Mouse (Mus musculus): ENCODE results near the gene Zdhhc17.

The Zdhhc17 gene

DNA sequence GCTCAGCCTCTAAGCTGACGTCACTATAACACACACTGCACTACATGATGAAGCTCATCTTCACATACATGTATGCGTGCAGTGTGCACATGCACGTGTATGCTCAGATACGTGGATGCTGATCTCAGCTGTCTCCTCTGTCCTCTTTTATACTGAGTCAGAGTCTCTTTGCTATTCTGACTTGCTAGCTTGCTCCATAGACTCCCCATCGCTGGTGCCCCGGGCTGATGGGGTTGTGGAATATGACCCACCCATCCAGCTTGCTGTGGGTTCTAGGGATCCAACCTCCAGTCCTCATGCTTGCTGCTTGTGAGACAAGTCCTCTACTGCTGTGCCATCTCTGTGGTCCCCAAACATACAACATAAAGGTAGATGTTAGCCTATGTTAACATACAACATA, 51.1 kb downstream of the Zdhhc17 start:
- DNase-seq (ENCODE audit: low spot score): no peak

DNA sequence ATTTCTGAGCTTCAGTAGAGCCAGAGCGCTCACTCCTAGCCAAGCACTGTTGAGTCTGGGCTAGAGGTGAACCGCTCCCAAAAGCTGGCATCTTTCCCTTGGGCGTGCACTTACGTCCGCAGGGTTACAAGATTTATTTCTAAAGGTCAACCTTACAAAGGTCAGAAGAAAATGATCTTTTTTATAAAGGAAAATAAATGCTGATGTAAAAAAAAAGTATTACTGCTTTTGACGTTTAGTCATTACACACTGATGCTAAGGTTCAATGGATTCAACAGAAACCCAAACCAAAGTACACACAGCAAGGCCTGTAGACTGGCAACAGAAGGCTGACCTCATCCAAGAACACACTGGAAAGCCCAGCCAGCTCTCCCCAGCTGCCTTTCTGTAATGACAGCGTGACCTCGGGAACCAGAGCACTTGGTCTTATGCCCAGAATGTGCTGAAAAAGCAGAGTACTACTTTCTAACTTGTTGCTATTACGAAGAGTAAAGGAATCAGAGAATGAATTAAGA, 56.9 kb downstream of the Zdhhc17 start:
- peak; percentile 89 for DNase-seq (ENCODE audit: low spot score)

DNA sequence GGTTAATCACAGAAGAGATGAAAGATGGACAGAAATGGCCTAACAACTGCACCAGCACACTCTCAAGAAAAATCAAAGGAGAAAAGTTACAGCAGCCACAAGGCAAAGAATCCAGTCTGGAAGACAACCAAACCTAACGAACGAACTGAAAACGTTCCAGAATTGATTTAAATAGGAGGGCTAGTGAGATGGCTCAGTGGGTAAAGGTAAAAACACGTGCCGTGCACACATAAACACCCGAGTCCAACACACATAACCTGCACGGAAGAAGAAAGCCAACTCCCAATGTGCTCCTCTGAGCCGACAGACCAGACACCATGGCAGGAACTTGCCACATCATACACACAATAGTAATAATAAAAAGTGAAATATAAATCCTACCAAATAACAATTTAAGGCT, 57.7 kb downstream of the Zdhhc17 start:
- DNase-seq (ENCODE audit: low spot score): no peak

DNA sequence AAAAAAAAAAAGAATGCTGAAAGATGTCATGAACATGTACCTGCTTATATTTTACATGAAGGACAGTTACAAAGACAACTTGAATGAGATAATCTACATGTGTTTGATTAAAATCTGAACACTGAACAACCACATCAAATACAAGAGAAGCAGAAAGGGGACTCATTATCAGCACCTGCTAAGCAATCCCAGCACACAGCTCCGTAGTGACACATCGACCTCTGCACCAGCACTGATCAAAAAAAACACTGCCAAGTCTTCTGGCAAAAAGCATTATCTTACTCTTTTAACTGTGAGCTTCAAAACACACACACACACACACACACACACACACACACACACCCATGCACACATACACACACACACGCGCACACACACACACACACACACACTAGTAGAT, 58.2 kb downstream of the Zdhhc17 start:
- no peak for DNase-seq (ENCODE audit: low spot score)

DNA sequence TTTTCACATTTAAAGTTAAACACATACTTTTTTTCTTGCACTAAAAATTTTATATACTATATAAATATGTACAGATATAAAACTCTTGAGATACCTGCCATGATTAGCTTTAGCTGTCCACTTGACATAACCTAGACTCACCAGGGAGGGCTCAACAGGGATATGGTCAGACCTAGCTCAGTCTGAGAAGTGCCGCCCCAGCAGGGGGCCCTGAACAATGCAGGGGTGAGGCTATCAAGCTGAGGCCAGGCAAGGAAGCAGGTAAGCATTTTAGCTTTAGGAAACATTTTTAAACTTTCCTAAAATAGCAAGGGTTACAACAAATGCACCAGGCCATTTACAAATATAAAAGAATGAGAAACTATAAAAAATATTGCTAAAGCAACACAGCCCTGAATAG, 58.8 kb downstream of the Zdhhc17 start:
- no peak for DNase-seq (ENCODE audit: low spot score)

DNA sequence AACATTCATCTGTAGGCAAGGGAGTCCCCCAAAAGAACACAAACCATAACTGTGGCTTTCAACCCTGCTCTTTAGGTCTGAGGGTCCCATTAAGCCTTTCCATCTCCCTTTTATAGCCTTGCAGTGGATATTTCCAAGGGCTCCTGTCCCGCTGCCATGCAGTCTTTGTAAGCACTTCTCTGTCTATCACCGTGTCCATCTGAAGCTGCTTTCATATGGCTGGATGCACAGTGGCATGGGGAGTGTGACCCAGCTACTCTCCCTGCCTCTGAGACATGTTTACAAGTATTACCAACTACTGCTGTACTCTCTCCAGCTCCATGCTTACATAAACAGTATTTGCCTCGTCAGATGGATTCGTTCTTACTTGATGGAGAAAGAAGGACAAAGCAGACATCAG, 62.4 kb downstream of the Zdhhc17 start:
- DNase-seq (ENCODE audit: low spot score): no peak

DNA sequence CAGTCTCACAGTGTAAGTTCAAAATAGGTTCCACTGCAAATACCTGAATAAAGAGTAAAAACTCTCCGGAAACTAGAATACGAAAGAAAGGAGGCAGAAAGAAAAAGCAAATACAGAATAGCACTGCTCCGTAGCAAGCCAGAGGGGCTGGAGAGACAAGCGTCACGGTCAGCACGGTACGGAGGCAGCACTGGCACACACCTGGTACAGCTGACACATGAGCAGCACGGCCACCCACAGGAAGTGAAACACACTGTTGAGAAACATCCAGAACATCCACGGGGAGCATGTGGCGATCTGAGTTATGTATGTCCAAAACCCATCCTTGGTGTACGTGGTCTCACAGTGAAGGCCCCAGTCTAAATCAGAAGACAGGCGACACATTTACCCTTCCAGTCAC, 64.0 kb downstream of the Zdhhc17 start:
- DNase-seq (ENCODE audit: low spot score): no peak

DNA sequence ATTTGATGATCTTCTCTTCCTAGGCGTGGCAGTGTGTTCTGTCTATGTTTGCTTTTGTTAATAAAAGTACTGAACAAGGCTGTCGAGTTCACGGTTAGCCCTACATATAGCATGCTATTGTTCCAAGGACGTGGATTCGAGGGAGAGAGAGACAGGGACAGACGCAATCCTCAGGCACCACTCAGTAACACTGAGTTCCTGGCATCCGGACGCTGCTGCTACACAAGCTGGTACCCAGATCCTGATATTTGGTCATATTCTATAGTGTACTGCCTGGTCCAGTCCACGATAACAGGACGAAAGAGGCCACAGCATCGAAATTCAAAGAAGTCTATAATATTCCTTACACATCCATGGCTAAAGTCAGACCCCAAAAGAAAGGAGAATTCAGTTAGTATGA, 65.8 kb downstream of the Zdhhc17 start:
- no peak for DNase-seq (ENCODE audit: low spot score)

DNA sequence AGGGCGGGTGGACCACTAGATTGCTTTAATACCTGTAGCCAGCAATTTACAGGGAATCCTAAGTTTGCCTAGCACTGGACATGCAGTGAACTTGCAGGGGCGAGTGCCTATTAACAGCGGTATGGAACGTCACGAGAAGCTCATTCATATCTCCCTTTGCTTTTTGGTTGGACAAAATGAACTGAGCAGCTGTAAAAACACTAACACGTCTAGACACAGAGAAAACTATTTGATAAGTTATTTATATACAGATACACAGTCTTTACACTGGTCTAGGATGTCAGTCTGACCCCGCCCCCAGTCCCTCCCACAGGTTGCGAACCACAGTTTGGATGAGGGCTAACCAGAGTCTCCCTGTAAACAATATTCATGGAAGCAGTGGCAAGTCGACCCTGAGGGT, 67.1 kb downstream of the Zdhhc17 start:
- DNase-seq (ENCODE audit: low spot score): no peak

DNA sequence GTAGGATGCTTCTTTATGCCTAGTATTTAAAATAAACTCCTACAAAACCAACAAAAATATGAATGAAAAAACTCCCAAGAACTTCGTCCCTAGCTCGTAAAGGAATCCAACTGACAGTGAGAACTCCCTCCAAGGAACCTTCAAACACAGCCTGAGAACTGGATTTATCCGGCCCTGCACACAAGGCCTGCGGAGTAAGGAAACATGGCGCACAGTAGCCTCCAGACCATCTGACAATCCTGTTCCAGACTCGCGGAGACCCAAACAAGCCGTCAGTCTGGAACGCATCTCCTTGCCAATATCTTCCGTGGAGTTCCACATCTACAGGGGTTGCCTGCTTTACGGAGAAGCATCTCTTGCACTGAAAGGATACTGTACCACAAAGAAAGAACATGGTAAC, 68.0 kb downstream of the Zdhhc17 start:
- no peak for DNase-seq (ENCODE audit: low spot score)

DNA sequence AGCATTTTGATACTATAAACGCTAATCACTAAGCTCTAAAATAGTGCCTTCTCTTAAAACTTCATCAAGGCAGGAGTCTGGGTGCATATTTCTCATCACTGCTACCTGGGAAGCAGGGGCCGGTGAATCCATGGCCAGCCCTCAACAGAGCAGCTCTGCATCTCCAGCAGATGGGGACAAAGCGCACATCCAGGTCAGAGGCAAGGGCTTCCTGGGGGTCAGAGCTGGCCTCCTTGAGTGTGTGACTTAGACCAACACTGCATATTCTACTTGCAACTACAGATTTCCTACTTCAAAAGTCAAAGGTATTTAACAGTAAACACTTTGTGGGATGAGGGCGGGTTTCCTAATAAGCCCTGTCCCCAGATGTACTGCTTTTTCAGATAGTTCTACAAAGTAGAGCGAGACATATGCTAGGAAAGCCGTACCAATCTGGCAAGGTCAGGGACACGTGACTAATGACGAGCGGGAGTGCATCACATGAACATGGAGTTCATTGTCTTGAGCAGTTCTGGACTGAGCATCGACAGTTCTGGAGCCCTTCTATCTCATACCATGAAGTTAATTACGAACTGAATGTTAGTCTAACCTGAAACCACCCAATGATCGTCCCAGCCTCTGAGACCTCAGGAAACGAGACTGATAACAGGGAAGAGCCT, 69.1 kb downstream of the Zdhhc17 start:
- no peak for DNase-seq (ENCODE audit: low spot score)

DNA sequence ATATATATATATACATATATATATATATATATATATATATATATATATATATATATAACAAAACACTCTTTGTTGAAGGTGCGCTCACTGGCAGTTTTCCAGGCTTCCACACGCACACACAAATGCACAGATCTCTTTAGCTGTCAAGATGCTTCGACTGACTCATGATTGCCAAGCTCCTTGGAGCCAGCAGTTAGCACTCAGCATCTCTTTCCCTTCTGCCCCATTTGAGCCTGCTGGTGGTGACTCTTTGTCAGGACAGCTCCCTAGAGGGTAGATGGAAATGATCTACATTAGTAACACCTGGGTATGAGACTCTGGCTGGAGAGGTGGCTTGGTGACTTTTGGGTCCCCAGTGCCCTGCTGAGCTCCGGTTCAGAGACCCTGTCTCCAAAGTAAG, 70.2 kb downstream of the Zdhhc17 start:
- DNase-seq (ENCODE audit: low spot score): no peak

DNA sequence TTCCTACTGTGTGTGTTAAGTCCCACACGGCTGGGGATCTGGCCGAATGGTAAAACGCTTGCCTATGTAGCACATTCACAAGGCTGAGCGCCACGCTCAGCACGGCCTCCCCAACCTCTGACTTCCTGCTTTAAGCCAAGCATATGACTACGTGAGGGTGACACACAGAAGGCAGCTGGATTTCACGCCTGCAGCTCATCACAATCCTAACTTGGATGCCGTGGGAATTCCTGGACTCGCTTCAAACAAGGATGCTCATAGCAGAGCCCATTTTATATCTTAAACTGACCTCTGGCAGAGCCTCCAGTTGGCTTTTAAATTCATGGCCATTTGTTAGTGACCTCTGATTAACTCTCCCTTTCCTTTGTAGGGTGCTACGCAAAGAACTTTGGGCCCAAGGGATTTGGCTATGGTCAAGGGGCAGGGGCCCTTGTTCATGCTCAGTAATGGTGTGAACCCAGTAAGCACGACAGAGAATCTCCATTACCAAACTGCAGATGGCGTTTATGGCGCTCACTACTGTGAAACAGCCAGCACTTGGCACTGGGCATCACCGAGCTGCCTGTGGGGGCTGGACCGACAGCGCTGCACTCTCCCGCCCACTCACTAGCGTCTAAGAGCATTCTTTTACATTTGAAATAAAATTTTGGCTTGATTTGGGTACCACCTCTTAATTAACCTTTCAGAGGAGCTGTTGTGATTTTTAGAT, 70.9 kb downstream of the Zdhhc17 start:
- no peak for DNase-seq (ENCODE audit: low spot score)

DNA sequence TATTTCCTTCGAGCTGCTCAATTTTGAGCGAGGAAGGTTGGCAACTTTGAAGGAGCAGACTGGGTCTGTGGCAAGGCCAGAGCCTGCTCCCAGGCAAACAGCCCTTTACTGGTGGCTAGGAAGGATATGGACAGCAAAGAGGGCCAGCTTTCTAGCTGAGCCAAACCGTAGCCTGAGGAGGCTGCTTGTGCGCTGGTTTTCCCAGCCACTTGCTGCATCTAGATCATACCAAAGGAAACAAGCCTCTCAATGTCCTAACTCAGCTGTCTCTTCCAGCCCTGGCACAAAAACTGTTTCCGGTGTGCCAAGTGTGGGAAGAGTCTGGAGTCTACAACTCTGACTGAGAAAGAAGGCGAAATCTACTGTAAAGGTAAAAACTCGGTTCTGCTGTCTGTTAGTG, 71.6 kb downstream of the Zdhhc17 start:
- DNase-seq (ENCODE audit: low spot score): no peak

DNA sequence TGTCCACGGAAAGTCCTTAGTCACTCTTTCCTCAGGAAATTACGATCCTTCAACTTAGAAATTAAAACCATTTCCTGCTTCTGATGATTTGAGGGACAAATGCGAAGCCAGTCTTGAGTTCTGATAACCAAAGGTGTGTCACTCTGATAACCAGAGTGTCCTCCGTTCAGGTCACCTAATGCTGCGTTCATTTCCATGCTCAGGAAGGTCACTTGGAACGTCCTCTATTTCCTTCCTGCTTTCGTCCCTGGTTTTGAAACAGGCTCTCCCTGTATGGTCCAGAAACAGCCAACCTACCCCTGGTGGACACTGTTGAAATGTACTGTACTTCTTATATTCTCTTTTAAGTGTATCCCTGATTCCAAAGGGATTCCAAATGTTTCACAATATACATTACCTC, 74.3 kb downstream of the Zdhhc17 start:
- DNase-seq (ENCODE audit: low spot score): no peak

DNA sequence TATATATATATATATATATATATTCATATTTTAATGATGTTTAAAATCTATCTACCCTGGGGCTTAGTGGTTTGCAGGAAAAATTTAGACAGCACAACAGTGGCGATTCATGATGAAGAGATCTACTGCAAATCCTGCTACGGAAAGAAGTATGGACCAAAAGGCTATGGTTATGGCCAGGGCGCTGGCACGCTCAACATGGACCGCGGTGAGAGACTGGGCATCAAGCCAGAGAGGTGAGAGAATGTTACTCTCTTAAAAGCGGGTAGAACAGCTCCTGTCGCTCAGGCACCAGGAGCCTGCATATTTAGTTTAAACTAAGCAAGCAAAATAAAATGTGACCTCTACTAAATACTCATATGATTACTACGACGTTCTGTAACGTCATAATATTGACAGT, 74.9 kb downstream of the Zdhhc17 start:
- DNase-seq (ENCODE audit: low spot score): no peak

DNA sequence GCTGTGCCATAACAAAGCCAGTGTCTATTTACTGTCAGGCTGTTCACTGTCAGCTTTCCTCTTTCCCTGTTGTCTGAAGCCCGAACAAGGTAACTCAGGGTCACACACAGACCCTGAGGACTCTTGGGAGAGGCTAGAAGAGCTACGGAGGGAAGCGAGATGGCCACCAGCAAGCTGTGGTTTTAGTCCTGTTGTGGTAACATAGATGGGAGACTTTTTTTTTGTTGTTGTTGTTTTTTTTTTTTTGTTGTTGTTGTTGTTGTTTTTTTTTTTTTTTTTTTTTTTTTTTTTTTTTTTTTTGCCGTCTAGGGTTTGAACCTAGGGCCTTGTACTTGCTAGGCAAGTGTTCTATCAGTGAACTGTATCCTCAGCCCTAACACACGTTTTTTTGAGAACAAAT, 76.4 kb downstream of the Zdhhc17 start:
- DNase-seq (ENCODE audit: low spot score): no peak

DNA sequence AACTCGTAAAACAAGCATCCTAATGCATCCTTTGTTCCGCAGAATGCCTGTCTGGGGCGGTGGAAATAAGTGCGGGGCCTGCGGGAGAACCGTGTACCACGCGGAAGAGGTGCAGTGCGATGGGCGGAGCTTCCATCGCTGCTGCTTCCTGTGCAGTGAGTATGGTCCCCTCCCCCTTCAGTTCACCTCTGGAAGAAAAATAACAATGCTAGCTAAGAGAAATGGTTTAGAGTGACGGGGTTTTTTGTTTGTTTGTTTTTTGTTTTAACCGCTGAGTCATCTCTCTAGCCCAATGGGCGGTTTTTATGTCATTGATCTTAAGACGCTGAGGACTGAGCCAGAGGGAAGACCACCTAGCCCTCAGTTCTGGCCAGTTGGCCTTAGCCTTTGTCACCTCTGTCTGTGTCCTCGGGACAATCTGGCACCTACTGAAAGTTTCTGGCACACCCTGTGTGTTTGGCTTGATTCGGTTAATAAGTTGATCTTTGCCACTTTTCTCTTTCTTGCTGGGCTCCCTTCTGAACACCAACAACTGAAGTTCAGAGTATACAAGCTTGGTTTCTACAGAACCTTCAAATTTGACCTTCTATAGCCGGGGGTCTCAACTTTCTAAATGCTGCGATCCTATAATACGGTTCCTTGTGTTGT, 77.9 kb downstream of the Zdhhc17 start:
- DNase-seq (ENCODE audit: low spot score): no peak

DNA sequence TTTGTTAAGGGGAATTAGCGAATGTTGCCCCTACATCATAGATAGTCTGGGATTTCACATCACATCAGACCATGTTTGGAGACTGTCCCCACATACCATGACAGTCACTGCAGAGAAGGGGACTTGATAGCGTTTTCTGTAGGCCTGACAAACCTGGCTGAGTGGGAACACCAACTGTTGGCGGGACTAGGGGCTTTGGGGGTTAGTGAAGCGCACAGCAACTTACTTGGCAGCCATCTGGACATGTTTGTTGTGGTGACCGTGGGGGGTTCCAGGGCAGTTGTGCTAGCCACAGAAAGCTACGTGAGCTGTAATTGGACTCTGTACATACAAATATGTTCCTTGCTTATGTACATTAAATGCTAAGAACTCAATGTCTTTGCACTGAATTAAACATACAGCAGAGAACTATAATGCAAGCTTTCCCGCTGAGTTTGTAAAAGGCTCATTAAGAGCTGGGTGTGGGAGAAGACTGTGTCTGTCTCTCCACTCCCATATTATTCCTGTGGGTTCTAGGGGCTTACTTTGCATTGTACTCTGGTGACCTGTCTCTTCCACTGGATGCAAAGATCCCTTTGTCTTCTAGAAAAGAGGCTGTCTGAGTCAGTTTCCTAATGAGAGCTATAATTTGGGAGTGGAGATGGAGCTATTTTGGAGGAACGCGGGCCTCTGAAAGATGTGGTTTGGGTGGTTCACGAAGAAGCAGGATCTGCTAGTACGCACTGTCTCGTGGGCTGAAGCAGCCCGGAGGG, 78.6 kb downstream of the Zdhhc17 start:
- no peak for DNase-seq (ENCODE audit: low spot score)

DNA sequence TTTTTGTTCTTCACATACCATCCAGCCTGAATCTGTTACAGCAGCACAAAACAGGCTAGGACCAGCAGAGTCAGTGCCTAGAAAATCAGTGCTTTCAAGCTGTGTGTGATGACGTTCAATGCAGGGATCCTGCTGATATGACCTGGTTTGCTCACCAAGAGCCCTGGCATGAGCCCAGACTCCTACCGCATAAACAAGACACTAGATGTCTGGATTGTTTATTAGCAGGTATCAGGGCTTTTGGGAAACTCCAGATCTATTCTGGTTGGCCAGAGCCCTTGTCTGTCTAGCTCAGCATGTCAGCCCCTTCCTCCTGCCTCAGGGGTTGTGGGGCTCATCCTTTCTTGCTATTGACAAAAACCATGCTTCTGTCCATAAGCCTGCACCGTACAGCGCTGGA, 80.2 kb downstream of the Zdhhc17 start:
- DNase-seq (ENCODE audit: low spot score): no peak

DNA sequence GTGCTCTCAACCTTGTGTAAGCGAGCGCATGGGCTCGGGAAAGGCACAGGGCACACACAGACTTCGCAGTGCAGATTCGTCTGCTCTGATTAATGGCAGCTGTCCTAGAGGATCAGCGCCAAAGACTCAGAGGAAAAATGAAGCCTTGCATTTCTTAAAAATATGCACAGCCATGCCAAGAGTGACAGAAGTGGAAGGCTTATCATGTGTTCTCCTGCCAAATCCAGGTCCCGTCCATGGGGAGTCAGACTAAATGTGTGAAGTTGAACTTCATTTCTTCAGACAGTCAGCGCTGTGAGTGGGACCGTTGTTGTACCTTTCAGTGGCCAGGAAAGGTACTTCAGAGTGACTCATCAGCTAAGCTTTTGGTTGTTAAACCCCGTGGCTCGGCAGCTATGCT, 82.4 kb downstream of the Zdhhc17 start:
- DNase-seq (ENCODE audit: low spot score): no peak

DNA sequence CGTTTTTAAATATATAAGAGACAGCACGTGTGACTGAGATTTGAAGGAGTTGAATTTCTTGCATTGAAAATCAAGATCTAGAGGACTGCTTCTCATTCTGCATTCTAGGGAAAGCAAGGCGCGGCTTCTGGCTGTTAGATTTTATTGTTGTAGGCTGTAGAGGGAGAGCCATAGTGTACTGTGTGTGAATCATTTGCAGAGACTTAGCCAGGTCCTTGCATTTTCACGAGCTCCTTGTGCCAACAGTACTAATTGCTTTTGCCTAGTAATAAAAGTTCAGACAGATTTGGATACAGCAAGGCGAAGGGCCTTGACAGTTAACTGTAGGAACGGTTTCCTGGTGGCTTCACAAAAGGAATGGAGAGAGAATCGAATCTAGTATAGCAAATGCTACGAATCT, 87.3 kb downstream of the Zdhhc17 start:
- DNase-seq (ENCODE audit: low spot score): no peak

DNA sequence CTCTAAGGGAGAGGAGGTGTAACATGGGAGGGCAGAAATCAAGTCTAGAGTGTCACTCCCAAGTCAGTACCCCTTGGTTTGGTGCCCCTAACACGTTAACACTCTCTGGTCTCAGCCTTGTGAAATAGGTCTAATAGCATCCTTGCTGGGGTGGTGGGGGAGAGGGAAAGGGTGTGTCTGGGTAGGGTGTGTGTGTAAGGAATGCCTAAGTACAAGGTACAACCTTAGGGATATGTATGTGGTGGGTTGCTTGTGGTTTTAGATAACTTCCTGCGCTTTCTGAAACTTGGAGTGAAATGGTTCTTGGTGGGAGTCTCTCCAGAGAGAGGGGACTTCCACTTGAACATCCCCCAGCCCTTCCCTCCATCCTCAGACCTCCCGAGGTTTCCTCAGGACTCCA, 88.0 kb downstream of the Zdhhc17 start:
- DNase-seq (ENCODE audit: low spot score): no peak
